8 mouse cellular contexts compared by ENCODE assay signal in the genomic region with DNA sequence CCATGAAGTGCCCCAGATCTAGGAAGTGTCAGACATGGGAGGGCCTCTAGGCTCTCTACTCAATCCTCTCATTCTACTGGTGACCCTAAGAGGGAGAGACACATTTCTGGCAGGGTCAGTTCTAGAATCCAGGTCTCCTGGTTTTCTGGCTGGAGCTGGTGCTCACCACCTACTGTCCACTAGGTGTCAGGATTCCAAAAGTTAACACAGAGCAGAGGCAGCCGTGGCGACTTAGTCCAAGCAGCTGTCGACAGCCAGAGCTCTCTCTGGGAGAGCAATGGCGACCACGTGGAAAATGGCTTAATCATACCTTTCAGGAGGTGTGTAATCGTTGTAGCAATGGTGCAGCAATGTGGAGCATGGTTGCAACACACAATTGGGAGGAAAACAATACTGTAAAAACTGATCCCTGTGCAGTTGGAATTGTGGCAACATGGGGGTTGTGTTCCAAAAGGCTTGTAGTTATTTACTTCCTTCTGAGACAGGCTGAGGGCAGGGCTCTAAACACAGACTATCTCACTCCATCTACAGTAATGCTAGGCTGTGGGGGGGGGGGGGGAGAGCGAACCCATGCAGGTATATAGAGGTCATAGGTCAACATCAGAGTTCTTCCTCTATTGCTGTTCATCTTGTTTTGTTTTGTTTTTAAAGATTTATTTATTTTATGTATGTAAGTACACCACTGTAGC. TPM values are rescaled to one million over a fixed set of nuclear protein-coding genes. Genes with fewer than 3 reads are reported as not detected.
DNase-seq lines count a peak whose midpoint lies in the region; ATAC-seq lines count a peak whose summit lies in the region.

No protein-coding gene starts in this region.

- H3K9me3 ChIP-seq in hindbrain, embryonic 11.5 days (ENCODE audit: control insufficient read depth, low read length): no peaks in the 10 kb centered on the region
- no peaks in the 10 kb centered on the region for H3K9me3 ChIP-seq in lung, embryonic 16.5 days (ENCODE audit: control insufficient read depth, low read length)

- H3K4me2 ChIP-seq in hindbrain, embryonic 11.5 days (replicated peaks; ENCODE audit: low read depth, low read length): no peak overlapping the region
- H3K4me2 ChIP-seq in lung, embryonic 16.5 days (ENCODE audit: low read depth, low read length): no peak overlapping the region

- no peaks in the 10 kb centered on the region for H3K36me3 ChIP-seq in hindbrain, embryonic 11.5 days (ENCODE audit: control insufficient read depth, insufficient read depth, low read length)
- H3K36me3 ChIP-seq in lung, embryonic 16.5 days (ENCODE audit: control insufficient read depth, insufficient read depth, low read length): no peaks in the 10 kb centered on the region

- peaks cover 3% of the 10 kb centered on the region; the same call in 1 of the 2 replicates for H3K4me1 ChIP-seq in hindbrain, embryonic 11.5 days (replicated peaks; ENCODE audit: control insufficient read depth, insufficient read depth, low read length)
- peaks cover 3% of the 10 kb centered on the region for H3K4me1 ChIP-seq in lung, embryonic 16.5 days (replicated peaks; ENCODE audit: control insufficient read depth, insufficient read depth, low read length)

- 10% methylated on average over 7 of the region's 7 CpGs for WGBS in hindbrain, embryonic 11.5 days
- WGBS in lung, embryonic 16.5 days: 12% methylated on average over 7 of the region's 7 CpGs

- no peaks in the 10 kb centered on the region for H3K27me3 ChIP-seq in hindbrain, embryonic 11.5 days (ENCODE audit: control insufficient read depth, insufficient read depth, low read length)
- H3K27me3 ChIP-seq in lung, embryonic 16.5 days (ENCODE audit: control insufficient read depth, insufficient read depth, low read depth, low read length): no peaks in the 10 kb centered on the region

- no peak overlapping the region for H3K27ac ChIP-seq in hindbrain, embryonic 11.5 days (ENCODE audit: low read depth, low read length)
- no peak overlapping the region for H3K27ac ChIP-seq in lung, embryonic 16.5 days (ENCODE audit: low read length)

- peak; percentile 77; the same call in 1 of the 2 replicates for ATAC-seq in hindbrain, embryonic 11.5 days (ENCODE audit: low FRiP score)
- ATAC-seq in lung, embryonic 16.5 days (ENCODE audit: low read depth): peak; percentile 71

- peak; percentile 82 for DNase-seq in adipocyte (ENCODE audit: low spot score)
- DNase-seq in cerebellum, adult 9-11 months: peak; percentile 49
- peak; percentile 74 for DNase-seq in forelimb bud, embryonic 11.5 days (ENCODE audit: low read depth, low spot score)
- DNase-seq in hindbrain, embryonic 11.5 days (ENCODE audit: low spot score): peak; percentile 79
- DNase-seq in layer of hippocampus, adult 9-10 months (ENCODE audit: low spot score): peak; percentile 57
- DNase-seq in ovary, adult 18-20 months (ENCODE audit: low spot score): peak; percentile 35
- peak; percentile 57 for DNase-seq in yolk sac, embryonic 10.5 days (ENCODE audit: low spot score)

- no peak overlapping the region for H3K4me3 ChIP-seq in hindbrain, embryonic 11.5 days (ENCODE audit: low read depth, low read length)
- no peak overlapping the region for H3K4me3 ChIP-seq in lung, embryonic 16.5 days (ENCODE audit: low read length)

- no peak overlapping the region for H3K9ac ChIP-seq in hindbrain, embryonic 11.5 days (ENCODE audit: low read depth, low read length)
- H3K9ac ChIP-seq in lung, embryonic 16.5 days (ENCODE audit: low read length): no peak overlapping the region; the same call in 1 of the 2 replicates

RNA-seq across cellular contexts. Expression of a gene that starts 19.5 kb away (rescaled TPM):
- 8.7 and 8.9 TPM in 2 replicates for polyA plus RNA-seq in hindbrain, embryonic 11.5 days (2014; fragmentation: Nextera tagmentation; extraction: Ambion mirVana)
- polyA plus RNA-seq in lung, embryonic 16.5 days (2015; fragmentation: Nextera tagmentation; extraction: Ambion mirVana): 17.8 and 22.4 TPM in 2 replicates

RNA-seq across cellular contexts. Expression of a gene that starts 28.4 kb away (rescaled TPM):
- not detected in 2 replicates for polyA plus RNA-seq in hindbrain, embryonic 11.5 days (2014; fragmentation: Nextera tagmentation; extraction: Ambion mirVana)
- not detected in 2 replicates for polyA plus RNA-seq in lung, embryonic 16.5 days (2015; fragmentation: Nextera tagmentation; extraction: Ambion mirVana)

RNA-seq across cellular contexts. Expression of a gene that starts 41.3 kb away (rescaled TPM):
- 0.98 and 1.3 TPM in 2 replicates for polyA plus RNA-seq in hindbrain, embryonic 11.5 days (2014; fragmentation: Nextera tagmentation; extraction: Ambion mirVana)
- 7.3 and 7.4 TPM in 2 replicates for polyA plus RNA-seq in lung, embryonic 16.5 days (2015; fragmentation: Nextera tagmentation; extraction: Ambion mirVana)
